Mouse (Mus musculus) frontal cortex, postnatal 25 days (tissue): ENCODE data around the gene Crat.

Experiments used
- DNase-seq, 2 experiments: peaks; one replicate each; pipeline ENCODE4 v3.0.0; 2022; ENCODE audit warnings: low spot score in 2 of 2

Crat gene

DNA sequence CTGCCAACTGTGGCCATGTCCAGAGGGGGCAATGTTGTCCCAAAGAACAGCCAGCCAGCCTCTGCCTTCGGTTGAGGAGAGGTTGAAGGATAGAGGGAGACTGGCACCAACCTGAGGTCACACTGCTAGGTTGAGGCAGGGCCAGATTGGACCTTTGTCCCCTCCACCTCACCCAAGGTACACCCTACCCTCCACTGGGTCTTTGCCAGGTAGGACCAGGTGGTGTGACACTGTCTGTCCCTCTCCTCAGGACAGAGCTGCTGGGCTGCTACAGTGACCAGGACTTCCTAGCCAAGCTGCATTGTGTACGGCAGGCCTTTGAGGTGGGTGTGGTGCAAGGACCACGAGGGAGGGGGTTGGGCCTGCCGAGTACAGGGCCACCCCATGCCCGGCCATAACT lies 37.9 kb downstream of the Crat start:
- no peak for DNase-seq

DNA sequence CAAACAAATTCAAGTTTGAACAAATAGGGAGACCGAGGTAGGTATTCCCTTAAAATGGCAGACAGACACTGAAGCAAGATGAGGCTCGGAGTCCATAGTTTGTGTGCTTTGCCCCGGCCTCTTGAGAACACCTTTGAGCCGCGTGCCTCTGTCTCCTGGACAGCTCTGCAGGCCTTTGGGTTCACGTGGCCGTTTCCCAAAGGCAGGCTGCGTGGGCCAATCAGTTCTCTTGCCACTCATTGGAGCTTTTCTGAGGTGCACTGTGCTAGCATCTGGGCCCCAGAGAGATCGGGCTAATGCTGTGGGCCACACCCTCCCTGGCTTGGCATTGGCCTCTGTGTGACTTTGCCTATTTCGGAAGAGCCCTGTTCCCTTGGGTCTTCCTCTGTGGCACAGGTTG lies 39.7 kb downstream of the Crat start:
- DNase-seq = no peak

DNA sequence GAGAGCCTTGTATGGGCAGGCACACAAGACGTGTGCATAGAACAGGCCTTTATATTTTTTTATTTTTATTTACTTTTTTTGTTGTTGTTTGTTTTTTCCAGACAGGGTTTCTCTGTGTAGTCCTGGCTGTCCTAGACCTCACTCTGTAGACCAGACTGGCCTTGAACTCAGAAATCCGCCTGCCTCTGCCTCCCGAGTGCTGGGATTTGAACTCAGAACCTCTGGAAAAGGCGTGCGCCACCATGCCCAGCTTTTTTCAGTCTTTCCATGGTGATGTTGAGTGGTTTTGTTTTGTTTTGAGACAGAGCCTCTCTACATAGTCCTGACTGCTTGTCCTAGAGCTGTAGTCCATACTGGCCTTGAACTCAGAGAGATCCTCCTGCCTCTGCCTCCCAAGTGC lies 42.9 kb downstream of the Crat start:
- DNase-seq = no peak

DNA sequence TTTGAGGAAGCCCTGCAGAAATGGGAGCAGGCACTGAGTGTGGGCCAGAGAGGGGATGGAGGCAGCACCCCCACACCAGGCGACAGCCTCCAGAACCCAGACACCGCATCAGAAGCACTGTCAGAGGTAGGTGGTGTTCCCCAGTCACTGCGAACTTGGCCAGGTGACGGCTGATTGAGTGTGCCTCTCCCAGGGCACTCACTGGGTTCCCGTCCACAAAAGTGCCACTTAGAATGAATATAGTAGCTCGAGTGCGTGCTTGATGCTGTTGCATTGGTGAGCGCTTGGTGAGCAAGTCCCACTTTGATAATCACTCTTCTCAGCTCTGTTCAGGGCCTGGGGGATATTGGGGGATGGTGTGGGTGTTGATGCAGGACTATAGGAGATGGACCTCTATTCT lies 44.1 kb downstream of the Crat start:
- DNase-seq = no peak

DNA sequence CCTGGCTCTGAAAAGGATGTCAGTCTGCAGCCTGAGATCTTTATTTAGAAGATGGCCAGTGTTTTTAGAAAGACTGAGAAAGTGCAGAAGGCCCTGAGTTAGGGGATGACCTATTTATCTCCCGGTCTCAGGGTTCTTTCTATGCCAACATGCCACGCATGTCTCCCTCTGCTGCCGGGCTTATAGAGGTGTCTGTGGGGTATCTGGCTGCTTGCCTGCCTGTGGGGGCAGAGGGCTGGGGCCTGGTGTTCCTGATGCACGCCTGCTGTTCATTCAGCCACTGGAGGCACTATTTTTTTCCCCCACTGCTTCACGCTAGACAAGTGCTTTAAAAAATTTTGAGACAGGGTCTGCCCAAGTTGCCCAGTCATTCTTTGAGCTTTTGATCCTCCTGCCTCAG lies 49.4 kb downstream of the Crat start:
- DNase-seq = no peak

DNA sequence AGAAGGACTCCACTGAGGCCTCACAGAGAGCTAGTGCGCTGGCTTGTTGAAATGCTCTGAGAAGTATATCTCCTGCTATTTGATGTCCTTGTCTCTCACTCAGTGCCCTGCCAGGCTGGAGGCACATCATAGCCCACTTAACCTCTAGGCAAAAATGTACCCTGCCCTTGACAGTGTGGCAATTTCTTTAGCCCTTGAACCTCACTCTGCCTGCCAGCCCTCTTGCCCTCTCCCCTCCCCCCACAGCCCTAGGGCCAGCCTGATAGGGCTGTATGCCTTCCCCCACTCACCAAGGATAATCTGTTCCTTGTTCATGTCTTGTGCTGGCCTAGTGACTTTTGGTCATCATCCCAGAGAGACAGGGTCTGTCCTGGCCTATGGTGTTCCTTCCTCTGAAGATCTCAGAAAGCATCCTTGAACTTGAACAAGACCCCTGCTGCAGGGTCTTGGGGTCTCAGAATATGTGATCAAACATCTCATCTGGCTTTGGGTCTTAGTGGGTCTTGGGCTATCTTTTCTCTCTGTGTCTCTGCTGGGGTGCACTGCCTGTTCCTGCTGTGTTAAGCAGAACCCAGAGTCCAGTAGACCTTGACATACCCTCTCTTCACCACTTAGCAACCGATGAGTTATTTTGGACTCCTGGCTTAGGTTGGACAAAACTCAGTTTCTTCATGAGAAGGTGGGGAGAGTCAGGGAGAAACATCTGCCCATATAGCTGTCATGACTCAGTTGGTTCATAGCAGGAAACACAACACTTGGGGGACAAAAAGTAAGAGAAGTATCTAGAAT lies 50.1 kb downstream of the Crat start:
- no peak for DNase-seq

DNA sequence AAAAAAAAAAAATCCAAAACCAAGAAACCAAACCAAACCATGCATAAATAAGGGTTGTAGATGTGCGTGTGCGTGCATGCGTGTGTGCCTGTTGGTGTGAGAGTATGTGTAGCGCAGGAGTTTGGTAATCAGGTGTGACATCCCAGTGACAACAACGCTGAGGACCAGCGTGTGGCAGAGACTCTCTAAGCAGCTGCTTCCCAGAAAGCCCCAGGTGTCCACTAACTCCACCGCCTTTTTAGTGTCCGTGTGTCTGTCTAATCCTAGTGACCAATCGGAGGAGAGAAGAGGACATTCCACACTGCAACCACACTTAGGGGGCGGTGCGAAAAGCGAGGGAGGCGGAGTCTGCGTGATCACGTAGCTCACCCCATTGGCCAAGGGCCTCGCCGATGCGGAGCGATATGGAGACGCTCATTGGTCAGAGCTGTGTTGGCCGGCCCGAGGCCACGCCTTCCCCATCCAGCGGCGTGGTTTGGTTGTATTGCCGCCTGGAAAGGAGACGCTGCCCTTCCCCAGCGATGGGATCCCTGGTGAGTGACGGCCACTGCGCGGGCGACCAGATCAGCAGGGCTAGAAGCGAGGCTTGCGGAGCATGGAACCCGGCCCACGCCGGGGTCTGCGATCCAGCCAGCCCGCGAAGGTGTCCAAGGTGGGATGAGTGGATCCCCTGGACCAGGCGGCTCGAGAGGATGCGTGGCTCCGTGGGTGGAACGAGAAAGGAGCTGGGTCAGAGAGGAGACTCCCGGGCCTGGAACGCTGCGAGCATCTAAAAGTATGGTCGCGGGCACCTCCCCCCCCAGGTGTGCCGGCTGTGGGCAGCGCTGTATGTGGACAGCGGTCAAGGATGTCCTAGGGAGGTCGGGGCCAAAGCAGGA lies 51.6 kb downstream of the Crat start, which contains the start of gene Miga2:
Gene Miga2 (plus strand): TSS at position 461 of the 878 bp plus-strand sequence.
- peak; percentile 91 to 97 for DNase-seq

DNA sequence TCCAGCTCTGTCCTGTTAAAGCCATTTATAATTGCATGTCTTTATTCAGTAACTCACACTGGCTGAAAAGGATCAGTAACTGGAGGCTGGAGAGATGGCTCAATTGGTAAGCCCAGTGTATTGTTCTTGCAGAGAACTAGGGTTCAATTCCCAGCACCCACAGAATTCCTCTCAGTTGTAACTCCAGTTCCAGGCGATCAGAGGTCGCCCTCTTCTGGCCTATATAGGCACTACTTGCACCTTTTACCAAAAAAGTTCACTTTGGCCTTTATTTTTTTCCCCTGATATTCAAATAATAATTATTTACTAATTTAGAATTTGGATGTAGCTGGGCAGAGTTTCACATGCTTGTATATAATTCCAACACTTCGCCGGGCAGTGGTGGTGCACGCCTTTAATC lies 52.7 kb downstream of the Crat start:
- DNase-seq = no peak

DNA sequence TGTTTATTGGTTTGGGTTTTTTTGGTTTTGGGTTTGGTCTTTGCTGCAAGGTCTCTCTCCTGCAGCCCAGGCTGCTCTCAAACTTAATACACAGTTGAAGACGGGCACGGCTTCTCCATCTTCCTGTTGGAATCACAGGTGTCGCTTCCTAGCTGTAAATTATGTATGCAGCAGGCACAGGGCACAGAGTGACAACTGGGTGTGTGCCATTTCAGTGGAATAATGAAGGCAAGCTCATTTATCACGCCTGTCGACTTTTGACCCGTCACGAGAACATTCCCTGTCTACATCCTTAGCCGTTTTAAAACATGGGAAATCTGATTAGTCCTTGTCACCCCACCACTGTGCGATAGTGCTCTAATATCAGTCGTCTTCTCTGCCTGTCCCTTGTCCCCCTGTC lies 55.0 kb downstream of the Crat start:
- no peak for DNase-seq

DNA sequence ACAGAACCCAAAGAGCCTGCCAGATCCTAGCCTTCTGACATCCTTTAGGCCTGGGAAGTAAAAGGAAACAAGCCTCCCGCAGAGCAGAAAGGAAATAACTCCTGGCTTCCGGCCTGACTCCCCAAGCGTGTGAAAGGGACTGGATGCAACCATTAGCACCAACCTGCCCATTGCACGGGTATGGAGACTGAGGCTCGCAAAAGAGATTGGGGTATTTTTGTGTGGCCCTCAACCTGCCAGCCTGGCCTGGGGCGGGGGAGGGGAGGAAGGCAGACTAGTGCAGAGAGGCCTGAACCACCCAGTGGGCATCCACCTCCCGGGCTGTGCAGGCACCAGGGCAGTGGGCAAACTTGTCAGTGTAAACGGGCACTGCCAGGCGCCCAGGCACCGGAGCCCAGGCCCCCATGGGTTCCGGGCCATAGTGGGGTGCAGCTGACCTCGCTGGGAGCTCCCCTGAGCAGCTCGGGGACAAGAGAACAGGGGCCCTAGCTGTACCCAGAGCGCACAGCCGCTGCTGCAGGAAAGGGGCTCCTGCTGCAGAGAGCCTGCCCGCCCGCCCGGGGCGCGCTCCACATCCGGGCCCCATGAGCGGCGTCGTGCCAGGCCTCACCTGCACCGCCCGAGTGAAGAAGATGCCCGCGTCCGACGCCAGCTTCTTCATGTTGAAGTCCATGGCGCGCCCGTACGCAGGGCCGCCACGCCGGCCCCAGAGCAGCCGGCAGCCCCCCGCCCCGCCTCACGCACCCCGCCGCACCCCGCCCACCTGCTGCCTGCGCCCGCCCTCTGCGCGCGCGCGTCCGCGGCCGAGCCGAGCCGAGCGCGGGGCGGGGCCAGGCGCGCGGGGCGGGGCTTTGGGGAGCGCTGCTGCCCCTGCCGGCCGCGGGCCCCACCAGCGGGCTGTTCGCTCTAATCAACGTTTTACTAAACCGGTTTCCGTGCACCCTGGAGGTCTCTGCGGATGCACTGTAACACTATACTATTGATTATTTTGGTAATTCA lies 56.8 kb downstream of the Crat start, which contains the start of gene Sh3glb2:
Gene Sh3glb2 (minus strand): TSS at position 805 of the 999 bp plus-strand sequence.
- DNase-seq = peak; percentile 31 to 63

DNA sequence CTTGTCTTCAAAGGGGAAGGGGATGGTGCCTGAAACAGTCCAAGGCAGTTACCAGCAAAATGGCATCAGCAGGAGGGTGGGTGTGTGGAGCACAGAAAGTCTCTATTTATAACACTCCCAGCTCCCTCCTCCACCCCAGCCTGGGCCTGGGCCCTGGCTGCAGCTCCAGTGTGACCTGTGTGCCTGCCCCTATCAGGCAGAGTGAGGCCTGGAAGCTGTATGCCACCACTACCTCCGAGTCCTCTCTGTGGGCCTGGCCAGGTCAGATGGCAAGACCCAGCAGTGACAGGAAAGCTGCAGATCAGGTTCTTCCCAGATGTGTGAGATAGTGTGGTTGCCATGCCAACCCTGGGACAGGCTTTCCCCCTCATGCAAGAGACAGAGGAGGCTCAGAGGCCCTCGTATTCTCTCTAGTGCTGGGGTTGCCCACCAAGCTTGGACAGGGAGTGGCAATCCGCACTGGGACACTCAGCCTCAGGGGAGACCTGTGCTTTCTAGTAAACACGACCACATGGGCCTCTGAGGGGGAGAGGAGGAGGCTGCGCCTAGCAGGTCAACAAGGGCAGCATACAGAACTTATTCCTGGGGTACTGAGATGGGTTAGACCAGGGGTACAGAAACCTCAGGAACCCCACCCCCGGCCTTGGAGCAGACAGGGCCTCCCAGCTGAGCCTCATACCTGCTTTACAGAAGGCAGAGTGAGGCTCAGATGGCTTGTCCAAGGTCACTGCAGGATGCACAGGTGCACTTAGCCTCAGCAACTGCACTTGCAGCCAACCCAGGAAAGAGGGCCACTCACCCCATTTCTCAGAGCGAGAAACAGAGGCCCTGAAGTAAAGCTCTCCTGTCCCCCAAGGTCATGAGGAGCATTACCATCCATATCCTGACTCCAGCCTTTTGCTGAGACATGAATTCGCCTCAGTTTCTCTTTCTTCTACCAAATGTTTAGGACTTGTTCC lies 57.8 kb downstream of the Crat start:
- no peak for DNase-seq

DNA sequence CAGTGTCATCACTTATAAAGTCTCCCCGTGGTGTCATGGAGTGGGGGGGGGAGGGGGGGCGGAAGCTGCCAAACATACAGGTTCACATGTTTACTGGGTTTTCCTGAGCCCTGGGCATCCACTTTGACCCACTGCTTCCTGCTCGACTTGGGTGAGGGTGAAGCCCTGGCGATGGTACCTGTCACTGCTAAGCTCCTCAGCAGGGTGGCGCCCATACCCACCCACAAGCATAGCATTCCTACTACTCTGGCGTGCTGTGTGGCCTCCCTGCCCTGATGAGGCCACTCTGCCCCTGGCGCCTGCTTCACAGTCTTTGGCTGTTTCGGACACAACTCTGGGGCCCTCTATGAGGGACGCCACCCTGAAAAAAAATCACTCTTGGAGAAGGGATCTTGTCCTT lies 58.7 kb downstream of the Crat start:
- no peak for DNase-seq

DNA sequence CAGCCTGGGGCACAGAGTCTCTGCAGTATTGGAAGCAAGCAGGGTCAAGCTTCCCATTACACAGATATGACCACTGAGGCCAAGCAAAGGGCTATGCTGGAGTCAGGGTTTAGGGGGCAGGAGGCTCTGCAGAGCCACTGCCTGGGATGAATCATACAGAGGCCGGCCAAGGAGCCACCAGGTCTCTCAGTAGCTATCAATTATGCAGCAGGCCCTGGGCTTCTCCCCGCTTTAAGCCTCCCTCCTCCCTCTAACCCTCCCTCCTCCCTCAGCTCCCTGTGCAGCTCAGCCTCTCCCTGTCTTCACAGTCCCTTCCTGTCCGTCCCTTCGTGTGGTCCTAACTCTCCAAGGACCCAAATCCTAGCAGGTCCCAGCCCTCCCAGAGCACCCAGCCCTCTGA lies 59.3 kb downstream of the Crat start:
- DNase-seq = no peak

DNA sequence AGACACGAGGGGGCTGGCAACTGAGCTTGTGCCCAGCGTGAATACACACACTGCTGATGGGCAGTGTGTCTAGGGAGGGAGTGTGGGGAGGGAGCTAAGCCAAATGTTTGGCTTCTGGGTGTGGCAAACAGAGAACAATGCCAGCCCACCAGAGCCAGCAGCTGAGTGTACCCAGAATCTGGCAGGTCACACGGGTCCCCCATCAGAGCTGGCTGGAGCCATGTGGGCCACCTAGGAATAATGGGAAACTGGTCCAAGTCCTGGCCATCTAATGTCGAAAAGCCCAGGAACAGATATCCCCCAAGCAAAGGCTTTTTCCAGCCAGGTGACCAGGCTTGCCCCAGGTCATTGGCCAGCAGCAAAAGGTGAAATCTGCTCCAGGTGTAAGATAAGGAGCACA lies 59.8 kb downstream of the Crat start:
- no peak for DNase-seq

DNA sequence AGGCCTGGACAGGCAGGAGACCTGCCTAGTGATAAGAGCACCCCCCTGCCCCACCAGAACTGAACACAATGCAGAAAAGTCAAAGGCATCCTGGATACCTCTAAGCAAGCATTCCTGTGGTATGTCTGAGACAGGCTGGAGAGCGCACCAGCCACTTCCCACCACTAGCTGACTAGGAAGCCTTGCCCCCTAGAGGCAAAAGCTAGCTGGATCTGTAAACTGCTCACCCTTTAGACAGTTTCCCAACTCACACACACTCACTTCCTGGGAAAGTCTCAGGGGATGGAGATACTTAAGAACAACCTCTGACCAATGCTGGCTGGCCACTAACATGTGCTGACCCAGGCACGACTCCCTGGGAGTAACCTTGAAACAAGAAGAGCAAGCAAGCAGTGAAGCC lies 64.5 kb downstream of the Crat start:
- no peak for DNase-seq
